Mouse (Mus musculus) C2C12 (cell line): ENCODE measurements around the gene Spindoc.

ENCODE experiments used
- CTCF ChIP-seq: IDR thresholded peaks from one replicate; pipeline ENCODE4 v1.5.1; 2011; ENCODE audit not compliant: control insufficient read depth, insufficient read depth, insufficient read length
- MAX ChIP-seq: IDR thresholded peaks from one replicate; pipeline ENCODE4 v1.6.1; 2011; ENCODE audit warnings: mild to moderate bottlenecking, control low read depth
- MYOD1 ChIP-seq: IDR thresholded peaks from one replicate; pipeline ENCODE4 v1.6.1; 2011; ENCODE audit warnings: low read depth; ENCODE audit not compliant: control insufficient read depth, insufficient read length
- USF1 ChIP-seq: IDR thresholded peaks from one replicate; pipeline ENCODE4 v1.6.1; 2011; ENCODE audit warnings: low read depth, mild to moderate bottlenecking, control low read depth, moderate library complexity

DNA sequence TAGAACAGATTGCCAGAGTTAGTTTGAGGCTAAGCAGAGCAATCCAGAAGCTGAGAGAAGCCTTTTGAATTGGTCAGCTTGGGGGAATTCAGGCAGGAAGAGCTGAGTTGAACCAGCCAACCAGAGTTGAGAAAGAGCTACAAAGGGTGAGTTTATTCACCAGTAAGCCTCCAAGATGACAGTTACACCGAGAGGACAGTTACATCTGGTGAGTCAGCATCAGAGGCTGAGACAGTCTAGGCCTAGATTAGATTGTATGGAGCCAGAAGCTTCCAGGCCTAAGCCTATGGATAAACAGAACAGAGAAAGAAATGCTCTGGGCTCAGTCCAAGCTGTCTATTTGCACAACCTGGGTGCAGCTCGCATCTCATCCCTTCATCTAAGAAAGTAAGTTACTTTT, 5.2 kb downstream of the Spindoc start:
- TF ChIP-seq CTCF (no peak), USF1 (no peak), MYOD1 (no peak), MAX (no peak)
